Mouse (Mus musculus): ENCODE measurements at regions not wholly inside any gene's neighbourhood (a gene's known extent, or its start where the extent isn't known, plus 50 kb on each side); places are given as distances from the start of the nearest gene placed in this dataset.

GRCm38 (mm10) chr2:133020173-133020837, 74.6 kb upstream of the Fermt1 start:
- ATAC-seq (replicated peaks; ENCODE audit: poor library complexity): peak; percentile 88

GRCm38 (mm10) chr2:133021244-133021643, 75.5 kb upstream of the Fermt1 start:
- peak; percentile 62 for ATAC-seq (replicated peaks; ENCODE audit: poor library complexity)

- ATAC-seq (replicated peaks; ENCODE audit: poor library complexity): no peak
These were observed 81.3 kb upstream of the Fermt1 start for GRCm38 (mm10) chr2:133027038-133027437.

GRCm38 (mm10) chr2:133035421-133035820, 89.7 kb upstream of the Fermt1 start:
- no peak for ATAC-seq (replicated peaks; ENCODE audit: poor library complexity)

DNA sequence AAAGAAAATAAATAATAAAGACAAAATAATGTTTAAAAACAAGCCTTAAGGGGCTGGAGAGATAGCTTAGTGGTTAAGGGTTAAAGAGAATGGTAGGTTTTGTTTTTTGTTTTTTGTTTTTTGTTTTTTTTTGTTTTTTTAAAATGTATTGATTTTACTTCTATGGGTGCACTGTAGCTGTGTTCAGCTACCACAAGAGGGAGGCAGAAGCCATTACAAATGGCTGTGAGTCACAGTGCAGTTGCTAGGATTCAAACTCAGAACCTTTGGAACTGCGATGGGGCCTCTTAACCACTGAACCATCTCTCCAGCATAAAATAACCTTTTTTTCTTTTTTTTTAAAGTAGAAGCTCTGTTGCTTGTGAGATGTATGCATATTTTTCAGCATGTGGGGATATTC, 95.0 kb upstream of the Fermt1 start:
- no peak for ATAC-seq (replicated peaks; ENCODE audit: poor library complexity)

GRCm38 (mm10) chr2:133077698-133078356, 132.1 kb upstream of the Fermt1 start:
- no peak for ATAC-seq (replicated peaks; ENCODE audit: poor library complexity)

- no peak for ATAC-seq (replicated peaks; ENCODE audit: poor library complexity)
These were observed 145.3 kb upstream of the Fermt1 start for GRCm38 (mm10) chr2:133090976-133091375.

- peak; percentile 93 for ATAC-seq (replicated peaks; ENCODE audit: poor library complexity)
These were observed 167.9 kb upstream of the Fermt1 start for GRCm38 (mm10) chr2:133113642-133114041.

DNA sequence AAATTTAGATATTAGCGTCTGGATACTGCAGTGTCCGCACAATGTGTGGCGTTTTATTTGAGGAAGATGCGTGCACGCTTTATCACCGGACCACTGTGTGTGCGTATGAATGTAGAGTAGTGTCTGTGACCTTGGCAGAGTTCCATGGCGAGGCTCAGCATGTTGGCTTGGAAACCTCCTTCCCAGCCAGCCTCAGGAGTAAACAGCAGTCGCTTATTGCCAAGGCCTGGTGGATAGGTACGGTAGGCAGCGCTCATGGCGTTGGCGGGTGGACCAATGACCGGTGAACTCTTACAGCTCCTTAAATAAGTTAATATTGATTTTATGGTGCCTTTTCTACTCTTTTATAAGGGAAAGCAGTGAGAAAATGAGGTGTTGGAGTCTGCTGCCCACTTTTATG, 172.9 kb upstream of the Fermt1 start:
- ATAC-seq (replicated peaks; ENCODE audit: poor library complexity): no peak

DNA sequence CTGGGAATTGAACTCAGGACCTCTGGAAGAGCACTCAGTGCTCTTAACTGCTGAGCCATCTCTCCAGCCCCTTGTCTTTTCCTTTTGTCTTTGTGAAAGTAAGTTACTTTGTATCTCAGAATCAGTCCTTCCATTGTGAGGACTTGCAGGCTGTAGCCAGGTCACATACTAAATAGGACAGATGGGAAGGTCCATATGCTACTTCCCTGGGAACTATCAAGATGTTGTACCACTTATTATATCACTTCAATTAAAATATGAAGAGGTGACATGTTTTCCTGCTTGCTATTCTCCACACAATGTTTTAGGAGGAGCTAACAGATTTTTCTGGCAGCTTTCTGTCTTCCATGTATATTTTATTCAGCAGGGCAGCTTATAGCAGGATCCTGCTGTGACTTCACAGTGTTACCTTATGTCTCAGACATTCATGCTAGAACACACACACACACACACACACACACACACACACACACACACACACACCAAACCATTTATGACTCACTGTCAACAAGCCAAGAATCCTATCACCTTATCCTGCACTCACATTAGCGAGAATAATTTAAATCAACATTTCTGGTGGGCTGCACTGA, 179.6 kb upstream of the Fermt1 start:
- ATAC-seq (replicated peaks; ENCODE audit: poor library complexity): no peak

- no peak for ATAC-seq (replicated peaks; ENCODE audit: poor library complexity)
These were observed 189.2 kb upstream of the Fermt1 start for GRCm38 (mm10) chr2:133134878-133135277.

GRCm38 (mm10) chr2:133138877-133139276, 193.2 kb upstream of the Fermt1 start:
- ATAC-seq (replicated peaks; ENCODE audit: poor library complexity): no peak

DNA sequence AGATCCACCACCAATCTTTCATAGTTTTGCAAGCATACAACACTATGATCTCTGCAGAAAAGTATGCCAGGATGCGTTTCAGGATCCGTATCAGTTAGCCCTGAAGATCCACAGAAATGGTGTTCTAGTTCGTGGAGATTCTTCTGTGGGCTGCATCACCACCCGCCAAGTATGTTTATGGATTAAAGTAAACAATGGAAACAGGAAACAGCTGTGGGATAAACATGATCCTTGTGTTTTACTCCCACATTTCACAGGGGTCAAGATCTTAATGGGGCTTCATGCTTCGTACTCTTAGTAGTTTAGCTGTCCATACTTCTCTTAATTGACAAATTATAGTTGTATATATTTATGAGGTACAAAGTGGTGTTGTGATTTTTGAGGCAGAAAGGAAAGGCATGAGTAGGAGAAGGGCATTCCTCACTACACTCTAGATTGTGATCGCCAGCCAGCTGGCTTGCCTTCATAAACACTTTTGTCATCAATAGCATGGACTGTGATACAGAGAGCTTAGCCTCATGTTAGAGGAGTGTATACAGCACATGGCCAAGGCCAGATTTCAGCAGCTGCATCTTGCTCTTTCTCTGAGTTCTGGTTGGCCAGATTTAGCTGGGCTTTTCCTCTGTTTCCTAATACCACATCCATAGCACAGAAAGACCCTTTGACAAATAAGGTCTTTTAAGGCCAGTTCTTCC, 195.8 kb upstream of the Fermt1 start:
- ATAC-seq (replicated peaks; ENCODE audit: poor library complexity): no peak

GRCm38 (mm10) chr2:133152461-133152860, 206.8 kb upstream of the Fermt1 start:
- ATAC-seq (replicated peaks; ENCODE audit: poor library complexity): no peak

- peak; percentile 80 for ATAC-seq (replicated peaks; ENCODE audit: poor library complexity)
These were observed 210.8 kb upstream of the Fermt1 start for GRCm38 (mm10) chr2:133156537-133156936.

DNA sequence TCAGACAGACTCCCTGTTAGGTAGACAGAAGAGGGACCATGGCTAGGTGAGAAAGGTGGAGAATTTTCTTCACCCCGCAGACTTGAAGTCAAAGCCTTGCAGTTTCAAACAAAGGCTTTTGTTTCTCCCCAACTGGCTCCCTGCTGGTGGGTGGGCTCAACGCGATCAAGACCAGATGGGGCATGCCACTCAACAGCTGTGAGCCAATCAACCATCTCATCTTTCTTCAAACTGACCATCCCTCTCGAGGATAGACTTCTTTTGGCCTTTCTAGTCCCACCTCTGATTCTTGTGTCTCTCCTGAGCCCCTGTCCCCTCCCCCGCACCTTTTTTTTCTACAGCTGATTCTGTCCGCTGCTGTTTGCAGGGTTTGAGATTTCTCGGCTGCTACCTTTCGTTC, 212.5 kb upstream of the Fermt1 start:
- ATAC-seq (replicated peaks; ENCODE audit: poor library complexity): no peak

- no peak for ATAC-seq (replicated peaks; ENCODE audit: poor library complexity)
These were observed 213.7 kb upstream of the Fermt1 start for GRCm38 (mm10) chr2:133159398-133159797.

DNA sequence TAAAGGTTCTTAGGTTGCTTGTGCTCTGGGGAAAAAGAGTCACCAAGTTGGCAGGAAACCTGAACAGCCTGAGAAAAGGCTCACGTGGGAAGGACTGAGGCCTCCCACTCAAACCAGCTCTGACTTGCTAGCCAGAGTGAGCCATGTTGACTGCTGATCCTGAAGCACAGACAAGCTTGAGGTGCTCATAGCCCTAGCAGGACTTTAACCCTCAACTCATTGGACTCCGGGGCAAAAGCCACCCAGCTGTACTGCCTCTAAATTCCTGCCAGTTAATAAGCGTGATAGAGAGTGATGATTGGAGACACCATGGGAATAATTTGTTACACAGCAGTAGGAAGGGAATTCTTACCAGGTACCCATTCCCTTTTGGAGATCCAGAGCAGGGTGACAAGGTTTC, 230.7 kb upstream of the Fermt1 start:
- ATAC-seq (replicated peaks; ENCODE audit: poor library complexity): no peak

DNA sequence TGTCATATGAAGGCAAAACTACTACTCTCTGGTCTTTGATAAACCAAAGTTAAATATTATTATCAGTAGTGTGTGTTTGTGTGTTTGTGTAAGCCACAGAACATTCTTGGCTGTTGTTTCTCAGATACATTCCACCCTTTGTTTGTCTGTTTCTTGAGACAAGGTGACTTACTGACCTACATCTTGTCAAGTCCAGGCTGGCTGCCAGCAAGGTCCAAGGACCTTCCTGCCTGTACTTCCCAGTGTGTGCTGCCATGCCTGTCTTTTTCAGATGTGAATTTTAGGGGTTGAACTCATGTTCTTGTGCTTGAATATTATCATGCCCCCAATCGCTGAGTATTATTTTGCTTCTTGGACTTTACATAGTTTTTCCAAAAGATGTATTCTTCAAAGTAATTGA, 235.5 kb upstream of the Fermt1 start:
- no peak for ATAC-seq (replicated peaks; ENCODE audit: poor library complexity)

DNA sequence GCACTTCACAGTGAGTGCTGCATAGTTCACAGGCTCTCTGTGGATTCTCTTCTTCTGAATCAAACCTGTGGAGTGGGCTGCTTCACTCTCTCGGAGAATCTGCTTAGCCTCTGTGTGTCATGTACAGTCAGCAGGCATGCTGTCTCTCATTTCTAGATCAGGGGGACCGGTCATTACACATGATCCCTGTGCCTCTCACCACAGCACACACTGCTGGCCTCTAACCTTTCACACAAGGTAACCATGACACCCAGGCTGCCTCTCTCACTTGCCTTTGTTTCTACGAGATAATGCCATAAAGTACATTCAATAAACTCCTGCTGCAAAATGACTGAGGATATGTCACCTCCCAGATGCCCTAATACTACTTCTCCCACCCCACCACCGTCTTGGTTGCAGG, 237.2 kb upstream of the Fermt1 start:
- ATAC-seq (replicated peaks; ENCODE audit: poor library complexity): no peak

DNA sequence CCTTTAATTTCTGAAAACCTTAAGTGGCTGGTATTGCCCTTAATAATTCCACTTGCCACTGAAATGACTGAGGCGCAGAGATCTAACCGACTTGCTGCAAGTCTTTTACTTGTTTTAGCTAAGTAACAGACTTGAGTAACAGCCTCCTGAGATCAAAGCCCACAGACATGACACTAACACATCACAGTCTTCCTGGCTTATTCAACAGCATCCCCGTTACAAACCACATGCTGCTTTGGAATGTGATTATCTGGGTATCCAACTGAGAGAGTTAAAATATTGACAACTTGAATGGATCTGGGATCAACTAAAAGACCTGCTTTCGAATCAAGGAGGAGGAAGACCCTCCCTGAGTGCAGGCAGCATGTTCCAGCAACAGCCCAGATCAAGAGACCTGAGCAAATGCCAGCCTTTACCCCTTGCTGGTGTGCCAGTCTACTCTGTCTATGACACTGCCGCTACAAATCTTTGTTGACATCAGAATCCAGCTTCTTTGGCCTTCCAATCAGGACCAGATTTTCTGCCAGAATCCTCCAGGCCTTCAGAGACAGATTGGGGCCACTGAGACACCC, 258.7 kb upstream of the Fermt1 start:
- no peak for ATAC-seq (replicated peaks; ENCODE audit: poor library complexity)

GRCm38 (mm10) chr2:133208498-133208897, 262.8 kb upstream of the Fermt1 start:
- ATAC-seq (replicated peaks; ENCODE audit: poor library complexity): no peak
